Mouse (Mus musculus) adrenal gland, adult (tissue): ENCODE data around the gene Stard13.

Experiments
- DNase-seq, 2 experiments: peaks; one replicate each; pipeline ENCODE4 v3.0.0; 2022 to 2023; ENCODE audit warnings: low spot score in 1 of 2; ENCODE audit not compliant: inconsistent age in 2 of 2

The Stard13 gene

GRCm38 (mm10) chr5:151061942-151062341 is 171.7 kb downstream of the Stard13 start:
- DNase-seq, result no peak

- peak; percentile 15 to 51 for DNase-seq
Measured at GRCm38 (mm10) chr5:151060476-151060875, 173.2 kb downstream of the Stard13 start.

GRCm38 (mm10) chr5:151059772-151060171 is 173.9 kb downstream of the Stard13 start:
- no peak for DNase-seq

- no peak for DNase-seq
Measured at GRCm38 (mm10) chr5:151059352-151059751, 174.3 kb downstream of the Stard13 start.

- no peak for DNase-seq
Measured at GRCm38 (mm10) chr5:151057716-151058115, 175.9 kb downstream of the Stard13 start.

GRCm38 (mm10) chr5:151056920-151057294 is 176.7 kb downstream of the Stard13 start:
- DNase-seq, result no peak

- DNase-seq, result no peak
Measured at GRCm38 (mm10) chr5:151056255-151056919, 177.2 kb downstream of the Stard13 start.

GRCm38 (mm10) chr5:151055426-151056090 is 178.1 kb downstream of the Stard13 start:
- DNase-seq, result no peak

GRCm38 (mm10) chr5:151054743-151055114 is 178.9 kb downstream of the Stard13 start:
- no peak for DNase-seq

GRCm38 (mm10) chr5:151054100-151054742 is 179.4 kb downstream of the Stard13 start:
- no peak for DNase-seq

GRCm38 (mm10) chr5:151053190-151053589 is 180.4 kb downstream of the Stard13 start:
- no peak for DNase-seq

GRCm38 (mm10) chr5:151052331-151052730 is 181.3 kb downstream of the Stard13 start:
- DNase-seq, result no peak

GRCm38 (mm10) chr5:151047488-151047887 is 186.1 kb downstream of the Stard13 start:
- no peak for DNase-seq

- DNase-seq, result no peak
Measured at GRCm38 (mm10) chr5:151046917-151047316, 186.7 kb downstream of the Stard13 start.

- DNase-seq, result no peak
Measured at GRCm38 (mm10) chr5:151046131-151046530, 187.5 kb downstream of the Stard13 start.

GRCm38 (mm10) chr5:151042911-151043310 is 190.7 kb downstream of the Stard13 start:
- no peak for DNase-seq

- no peak for DNase-seq
Measured at GRCm38 (mm10) chr5:151037871-151038270, 195.8 kb downstream of the Stard13 start.

- DNase-seq, result no peak
Measured at GRCm38 (mm10) chr5:151034715-151035512, 198.7 kb downstream of the Stard13 start.

GRCm38 (mm10) chr5:151028906-151029305 is 204.7 kb downstream of the Stard13 start:
- no peak for DNase-seq

- DNase-seq, result no peak
Measured at GRCm38 (mm10) chr5:151027171-151027570, 206.5 kb downstream of the Stard13 start.

GRCm38 (mm10) chr5:151026069-151026468 is 207.6 kb downstream of the Stard13 start:
- DNase-seq, result no peak
